Mouse (Mus musculus) hindbrain, embryonic 14.5 days (tissue): ENCODE measurements at regions not wholly inside any gene's neighbourhood (a gene's known extent, or its start where the extent isn't known, plus 50 kb on each side); places are given as distances from the start of the nearest gene placed in this dataset.
A peak's percentile ranks its signal among the peaks of the same experiment; 100 is the strongest.

ENCODE experiments used
- ATAC-seq: fragments of 200-750 bp; cut with Nextera tagmentation; 2 replicates; pipeline ENCODE4 v1.8.0; 2017; ENCODE audit warnings: moderate number of reproducible peaks, mild to moderate bottlenecking, moderate TSS enrichment, moderate library complexity; ENCODE audit not compliant: low FRiP score
- DNase-seq: peaks from one replicate; pipeline ENCODE4 v3.0.0-alpha.2; 2015; ENCODE audit warnings: low spot score
- H3K27ac ChIP-seq: fragments of 300-500 bp; sonication (generic); 2 replicates; pipeline ENCODE4 v1.5.1; 2014; ENCODE audit warnings: mild to moderate bottlenecking, moderate library complexity
- H3K27me3 ChIP-seq: fragments of 300-500 bp; sonication (generic); 2 replicates; pipeline ENCODE4 v1.6.1; 2014; ENCODE audit warnings: mild to moderate bottlenecking, low read length, mixed read lengths; ENCODE audit not compliant: control insufficient read depth, insufficient read depth
- H3K36me3 ChIP-seq: fragments of 300-500 bp; sonication (generic); replicated peaks from 2 replicates; pipeline ENCODE4 v1.6.1; 2014; ENCODE audit not compliant: control insufficient read depth, insufficient read depth
- H3K4me1 ChIP-seq: fragments of 300-500 bp; sonication (generic); replicated peaks from 2 replicates; pipeline ENCODE4 v1.6.1; 2014; ENCODE audit warnings: antibody characterized with exemption, low read length, mixed read lengths; ENCODE audit not compliant: control insufficient read depth, insufficient read depth
- H3K4me2 ChIP-seq: fragments of 300-500 bp; sonication (generic); replicated peaks from 2 replicates; pipeline ENCODE4 v1.6.1; 2014; ENCODE audit warnings: mild to moderate bottlenecking, moderate library complexity
- H3K4me3 ChIP-seq: fragments of 300-500 bp; sonication (generic); replicated peaks from 2 replicates; pipeline ENCODE4 v1.5.1; 2014; ENCODE audit warnings: mild to moderate bottlenecking, low read length
- H3K9ac ChIP-seq: fragments of 300-500 bp; sonication (generic); 2 replicates; pipeline ENCODE4 v1.6.1; 2014
- H3K9me3 ChIP-seq: fragments of 300-500 bp; sonication (generic); 2 replicates; pipeline ENCODE4 v1.6.1; 2016; ENCODE audit warnings: low read length; ENCODE audit not compliant: control insufficient read depth
- WGBS: fragments of 180-500 bp; shearing (Covaris S2); extraction: QIAGEN DNeasy Blood & Tissue Kit; methylation state at CpG from one replicate; pipeline ENCODE4 v1.1.7; 2014; 5-methylcytosine and 5-hydroxymethylcytosine counted together

DNA sequence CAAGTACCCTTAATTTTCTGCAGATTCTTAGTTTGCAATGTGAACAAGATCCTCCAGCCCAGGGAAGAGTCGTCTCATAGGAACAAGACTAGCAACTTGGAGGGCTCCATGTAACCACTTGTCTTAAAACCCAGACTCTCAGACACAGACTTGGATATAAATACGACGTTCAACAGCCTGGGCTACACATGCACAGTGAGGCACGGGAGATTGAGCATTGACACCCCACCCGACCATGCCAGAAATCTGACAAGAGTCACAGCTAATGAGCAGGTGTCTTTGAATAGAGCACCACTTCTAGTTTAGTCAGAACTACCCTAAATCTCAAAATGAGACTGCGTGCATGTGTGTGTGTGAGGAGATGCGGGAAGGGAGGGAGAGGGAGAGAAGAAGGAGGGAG lies 243.5 kb downstream of the Sox4 start:
- DNase-seq: no peak
- Histone ChIP-seq H3K36me3 (no peaks in the 10 kb centered on the region), H3K27me3 (no peaks in the 10 kb centered on the region), H3K4me2 (no peak overlapping the region), H3K9me3 (no peaks in the 10 kb centered on the region), H3K4me3 (no peak overlapping the region), H3K9ac (no peak overlapping the region), H3K4me1 (no peaks in the 10 kb centered on the region), H3K27ac (no peak overlapping the region)
- no peak for ATAC-seq
- WGBS: 65% methylated on average over 7 of the region's 7 CpGs

GRCm38 (mm10) chr13:28701309-28701708 lies 252.2 kb downstream of the Sox4 start:
- H3K27me3 ChIP-seq: no peaks in the 10 kb centered on the region
- H3K36me3 ChIP-seq: no peaks in the 10 kb centered on the region
- WGBS: 58% methylated on average over 1 of the region's 1 CpGs
- no peak overlapping the region for H3K4me3 ChIP-seq
- ATAC-seq (no peak), DNase-seq (no peak)
- H3K9me3 ChIP-seq: no peaks in the 10 kb centered on the region
- peaks cover 11% of the 10 kb centered on the region; the same call in 1 of the 2 replicates for H3K4me1 ChIP-seq
- no peak overlapping the region for H3K27ac ChIP-seq
- H3K4me2 ChIP-seq: no peak overlapping the region
- H3K9ac ChIP-seq: no peak overlapping the region

GRCm38 (mm10) chr13:28700081-28700480 lies 253.4 kb downstream of the Sox4 start:
- no peak overlapping the region for H3K4me2 ChIP-seq
- WGBS: 78% methylated on average over 3 of the region's 3 CpGs
- no peak for ATAC-seq

GRCm38 (mm10) chr13:28699490-28700032 lies 254.0 kb downstream of the Sox4 start:
- ATAC-seq (no peak), DNase-seq (no peak)
- 94% methylated on average over 4 of the region's 4 CpGs for WGBS
- H3K27ac ChIP-seq: no peak overlapping the region
- H3K4me3 ChIP-seq: no peak overlapping the region
- H3K36me3 ChIP-seq: no peaks in the 10 kb centered on the region
- H3K9ac ChIP-seq: no peak overlapping the region
- no peaks in the 10 kb centered on the region for H3K27me3 ChIP-seq
- H3K4me1 ChIP-seq: peaks cover 11% of the 10 kb centered on the region; the same call in 1 of the 2 replicates
- H3K9me3 ChIP-seq: no peaks in the 10 kb centered on the region
- H3K4me2 ChIP-seq: no peak overlapping the region

More at GRCm38 (mm10) chr13:28700081-28700480, 253.4 kb downstream of the Sox4 start:
- Histone ChIP-seq H3K4me1 (peaks cover 11% of the 10 kb centered on the region; the same call in 1 of the 2 replicates), H3K27me3 (no peaks in the 10 kb centered on the region), H3K4me3 (no peak overlapping the region), H3K36me3 (no peaks in the 10 kb centered on the region), H3K9ac (no peak overlapping the region), H3K27ac (no peak overlapping the region), H3K9me3 (no peaks in the 10 kb centered on the region)
- DNase-seq: no peak

GRCm38 (mm10) chr13:28697796-28698678 lies 255.5 kb downstream of the Sox4 start:
- H3K9me3 ChIP-seq: no peaks in the 10 kb centered on the region
- no peak overlapping the region for H3K9ac ChIP-seq
- no peak overlapping the region for H3K4me3 ChIP-seq
- 24% methylated on average over 12 of the region's 12 CpGs for WGBS
- no peaks in the 10 kb centered on the region for H3K27me3 ChIP-seq
- no peak overlapping the region for H3K27ac ChIP-seq
- H3K4me2 ChIP-seq: no peak overlapping the region; the same call in 1 of the 2 replicates
- H3K4me1 ChIP-seq: peaks cover 11% of the 10 kb centered on the region; the same call in 1 of the 2 replicates
- no peaks in the 10 kb centered on the region for H3K36me3 ChIP-seq
- ATAC-seq: peak; percentile 53; the same call in 1 of the 2 replicates
- DNase-seq: no peak

DNA sequence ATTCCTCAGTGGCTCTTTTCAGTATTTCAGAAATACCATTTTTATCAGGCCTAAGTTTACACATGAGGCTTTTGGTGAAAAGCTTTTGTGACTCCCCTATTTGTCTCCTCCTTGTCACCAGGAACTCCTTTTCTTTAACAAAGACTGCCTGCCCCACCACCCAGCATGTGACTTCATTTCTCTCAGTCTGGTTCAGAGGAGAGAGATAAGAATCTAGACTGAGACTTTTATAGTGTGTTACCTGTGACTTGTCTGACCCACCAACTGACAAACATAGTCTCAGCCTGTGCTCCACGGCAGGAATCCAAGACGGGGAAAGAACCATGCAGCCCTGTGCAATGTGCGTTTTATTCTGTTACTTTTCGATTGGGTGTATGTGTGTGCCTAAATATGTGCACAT lies 260.4 kb downstream of the Sox4 start:
- no peak for ATAC-seq
- H3K4me2 ChIP-seq: no peak overlapping the region
- WGBS: 61% methylated on average over 4 of the region's 4 CpGs

DNA sequence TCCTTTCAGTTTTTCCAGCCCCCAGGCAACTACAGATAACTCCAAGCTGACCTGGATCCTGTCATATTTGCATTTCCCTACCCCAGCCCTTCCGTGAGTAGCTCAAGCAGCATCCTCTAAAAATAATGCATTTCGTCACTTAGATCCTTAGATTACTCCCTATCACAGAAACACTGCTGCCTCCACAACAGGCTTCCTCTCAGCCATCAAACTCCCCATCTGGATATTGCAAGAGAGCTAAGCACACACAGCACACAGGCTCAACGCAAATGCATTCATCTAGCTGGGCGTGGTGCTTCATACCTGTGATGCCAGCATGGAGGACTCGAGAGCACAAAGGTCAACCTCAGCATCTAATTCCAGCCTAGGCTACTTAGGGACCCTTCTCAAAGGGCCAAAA lies 260.9 kb downstream of the Sox4 start:
- 0 out of 2 replicates have a peak, but pooled peaks cover 5% of the 10 kb centered on the region for H3K4me1 ChIP-seq
- H3K9me3 ChIP-seq: no peaks in the 10 kb centered on the region
- H3K27me3 ChIP-seq: no peaks in the 10 kb centered on the region
- no peak overlapping the region for H3K4me3 ChIP-seq
- no peak overlapping the region for H3K9ac ChIP-seq
- no peak overlapping the region for H3K27ac ChIP-seq
- no peak for ATAC-seq
- H3K4me2 ChIP-seq: no peak overlapping the region
- 70% methylated on average over 5 of the region's 5 CpGs for WGBS
- no peak for DNase-seq
- no peaks in the 10 kb centered on the region for H3K36me3 ChIP-seq

More for the DNA sequence above, 260.4 kb downstream of the Sox4 start:
- no peak for DNase-seq
- peaks cover 10% of the 10 kb centered on the region; the same call in 1 of the 2 replicates for H3K4me1 ChIP-seq
- H3K4me3 ChIP-seq: no peak overlapping the region
- H3K9me3 ChIP-seq: no peaks in the 10 kb centered on the region
- H3K27ac ChIP-seq: no peak overlapping the region
- no peaks in the 10 kb centered on the region for H3K27me3 ChIP-seq
- H3K36me3 ChIP-seq: no peaks in the 10 kb centered on the region
- no peak overlapping the region for H3K9ac ChIP-seq

DNA sequence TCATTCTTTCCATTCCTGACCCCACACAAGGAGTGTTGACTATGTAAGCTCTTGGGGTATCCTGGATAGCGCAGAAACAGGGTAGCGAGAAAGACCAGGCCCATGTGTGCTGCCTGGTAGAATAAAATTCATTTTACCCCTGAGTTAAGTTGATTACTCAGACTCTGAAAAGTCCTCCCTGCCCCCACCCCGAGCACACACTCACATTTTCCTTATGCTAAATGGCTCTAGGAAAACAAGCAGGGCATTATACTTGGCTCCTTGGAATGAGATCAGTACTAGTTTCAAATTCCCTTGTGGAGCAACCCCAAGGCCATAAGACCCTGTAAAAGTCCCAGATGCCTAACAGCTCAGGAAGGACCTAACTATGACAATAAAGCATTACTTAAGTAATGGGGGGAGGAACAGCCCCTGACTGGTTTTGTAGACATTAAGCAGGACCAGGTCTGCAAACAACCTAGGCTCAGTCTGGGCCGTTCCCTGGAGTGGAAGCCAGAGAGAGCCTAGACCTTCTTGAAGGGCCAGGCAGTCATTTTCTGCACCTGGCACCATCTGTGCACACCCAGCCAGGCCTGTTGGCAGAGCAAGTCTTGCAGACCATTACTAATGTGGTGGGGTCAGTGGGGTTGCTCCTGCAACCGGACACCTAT lies 262.9 kb downstream of the Sox4 start:
- ATAC-seq: no peak
- no peak overlapping the region for H3K27ac ChIP-seq

GRCm38 (mm10) chr13:28687838-28688237 lies 265.7 kb downstream of the Sox4 start:
- Histone ChIP-seq H3K4me2 (no peak overlapping the region), H3K36me3 (no peaks in the 10 kb centered on the region), H3K4me3 (no peak overlapping the region), H3K4me1 (0 out of 2 replicates have a peak, but pooled peaks cover 5% of the 10 kb centered on the region), H3K27ac (no peak overlapping the region), H3K27me3 (no peaks in the 10 kb centered on the region), H3K9me3 (no peaks in the 10 kb centered on the region), H3K9ac (no peak overlapping the region)
- WGBS: 97% methylated on average over 1 of the region's 1 CpGs
- DNase-seq: no peak
- no peak for ATAC-seq

More for the DNA sequence above, 262.9 kb downstream of the Sox4 start:
- Histone ChIP-seq H3K9ac (no peak overlapping the region), H3K36me3 (no peaks in the 10 kb centered on the region), H3K27me3 (no peaks in the 10 kb centered on the region), H3K9me3 (no peaks in the 10 kb centered on the region), H3K4me3 (no peak overlapping the region), H3K4me1 (0 out of 2 replicates have a peak, but pooled peaks cover 5% of the 10 kb centered on the region), H3K4me2 (no peak overlapping the region)
- 66% methylated on average over 5 of the region's 5 CpGs for WGBS
- no peak for DNase-seq
